Mouse (Mus musculus): ENCODE measurements around the gene Gmip. TPM values are rescaled to one million over a fixed set of nuclear protein-coding genes. Genes with fewer than 3 reads are reported as not detected.

Gene Gmip
- polyA plus RNA-seq, 1 experiment, result 5.7 TPM

DNA sequence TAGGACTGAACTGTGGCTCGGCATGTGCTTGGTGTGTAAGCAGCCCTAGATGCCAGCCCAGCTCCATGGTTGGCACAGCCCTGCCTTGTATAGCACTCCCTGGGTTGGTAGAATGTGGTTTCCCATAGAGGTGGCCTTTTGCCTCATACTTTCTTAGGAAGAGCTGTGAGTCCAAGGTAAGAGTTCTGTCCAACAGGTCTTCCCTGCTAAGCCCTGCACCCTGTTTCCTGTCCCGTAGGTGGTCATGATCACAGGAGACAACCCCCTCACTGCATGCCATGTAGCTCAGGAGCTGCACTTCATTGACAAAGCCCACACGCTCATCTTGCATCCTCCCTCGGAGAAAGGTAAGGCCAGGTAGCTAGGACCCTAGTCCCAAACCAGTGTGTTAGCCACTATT is 6.7 kb upstream of the Gmip start:
- H3K36me3 ChIP-seq (ENCODE audit: control insufficient read depth, insufficient read depth), result peaks cover 3% of the 10 kb centered on the region
- no peak for TF ChIP-seq TCF3 (IDR thresholded peaks at IDR 0.05; ENCODE audit: insufficient read length, low read depth)
- no peak for TF ChIP-seq REST (IDR thresholded peaks at IDR 0.05; ENCODE audit: insufficient read depth, insufficient read length)
- no peak for TF ChIP-seq TCF12 (IDR thresholded peaks at IDR 0.05; ENCODE audit: insufficient read depth, poor library complexity, severe bottlenecking)
- H3K79me2 ChIP-seq (ENCODE audit: control insufficient read depth, insufficient read depth), result no peaks in the 10 kb centered on the region
- H3K27me3 ChIP-seq (ENCODE audit: control insufficient read depth, insufficient read depth, insufficient read length), result no peaks in the 10 kb centered on the region
- H3ac ChIP-seq (ENCODE audit: control insufficient read depth, insufficient read length), result no peak overlapping the region
- H3K4me3 ChIP-seq, result no peak overlapping the region
- H3K4me2 ChIP-seq (ENCODE audit: low read depth), result no peak overlapping the region

DNA sequence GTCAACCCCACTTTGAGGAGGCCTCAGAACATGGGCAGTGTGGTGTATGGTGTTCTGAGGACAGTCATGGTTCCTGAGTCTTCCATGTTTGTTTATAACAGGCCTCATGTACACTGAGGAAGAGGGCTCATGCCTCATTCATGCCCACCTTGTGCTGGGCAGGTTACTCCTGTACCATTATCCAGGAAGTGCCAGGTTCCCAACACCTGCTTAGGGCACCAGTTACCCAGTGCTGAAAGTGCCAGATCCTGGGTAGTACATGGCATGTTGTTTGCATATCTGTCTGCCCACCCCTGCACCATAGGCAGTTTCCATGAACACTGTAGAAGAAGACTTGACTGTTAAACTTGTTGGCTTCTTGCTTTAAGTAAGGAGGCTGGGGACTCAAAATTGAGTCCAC is 6.3 kb upstream of the Gmip start:
- Histone ChIP-seq H3K27me3 (ENCODE audit: control insufficient read depth, insufficient read depth, insufficient read length) (no peaks in the 10 kb centered on the region), H3K4me2 (ENCODE audit: low read depth) (no peak overlapping the region), H3K4me3 (no peak overlapping the region), H3ac (ENCODE audit: control insufficient read depth, insufficient read length) (no peak overlapping the region), H3K36me3 (ENCODE audit: control insufficient read depth, insufficient read depth) (peaks cover 3% of the 10 kb centered on the region), H3K79me2 (ENCODE audit: control insufficient read depth, insufficient read depth) (no peaks in the 10 kb centered on the region)
- TF ChIP-seq MAX (IDR thresholded peaks at IDR 0.05; ENCODE audit: low read depth) (no peak), TCF12 (IDR thresholded peaks at IDR 0.05; ENCODE audit: insufficient read depth, poor library complexity, severe bottlenecking) (no peak), MYOG (IDR thresholded peaks at IDR 0.05; ENCODE audit: control insufficient read depth in 1 of 3, insufficient read depth in 1 of 3, insufficient read length in 2 of 3, low read depth in 2 of 3) (no peak), CEBPB (IDR thresholded peaks at IDR 0.05; ENCODE audit: insufficient read depth, poor library complexity, severe bottlenecking) (no peak), TCF3 (IDR thresholded peaks at IDR 0.05; ENCODE audit: insufficient read length, low read depth) (no peak), REST (IDR thresholded peaks at IDR 0.05; ENCODE audit: insufficient read depth, insufficient read length) (no peak), POLR2AphosphoS2 (IDR thresholded peaks at IDR 0.05; ENCODE audit: insufficient read length, low read depth) (no peak)

DNA sequence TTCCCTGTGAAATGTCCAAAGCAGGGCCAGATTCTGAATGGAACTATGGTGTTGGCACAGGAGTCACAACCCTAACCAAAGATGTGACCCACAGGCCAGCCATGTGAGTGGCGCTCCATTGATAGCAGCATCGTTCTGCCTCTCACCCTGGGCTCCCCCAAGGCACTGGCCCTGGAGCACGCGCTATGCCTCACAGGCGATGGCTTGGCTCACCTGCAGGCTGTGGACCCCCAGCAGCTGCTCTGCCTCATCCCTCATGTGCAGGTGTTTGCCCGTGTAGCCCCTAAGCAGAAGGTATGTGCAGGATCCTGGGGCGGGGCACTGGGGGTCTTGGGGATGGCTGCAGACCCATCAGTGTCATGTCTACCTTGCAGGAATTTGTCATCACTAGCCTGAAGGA is 5.1 kb upstream of the Gmip start:
- peaks cover 3% of the 10 kb centered on the region for H3K36me3 ChIP-seq (ENCODE audit: control insufficient read depth, insufficient read depth)

DNA sequence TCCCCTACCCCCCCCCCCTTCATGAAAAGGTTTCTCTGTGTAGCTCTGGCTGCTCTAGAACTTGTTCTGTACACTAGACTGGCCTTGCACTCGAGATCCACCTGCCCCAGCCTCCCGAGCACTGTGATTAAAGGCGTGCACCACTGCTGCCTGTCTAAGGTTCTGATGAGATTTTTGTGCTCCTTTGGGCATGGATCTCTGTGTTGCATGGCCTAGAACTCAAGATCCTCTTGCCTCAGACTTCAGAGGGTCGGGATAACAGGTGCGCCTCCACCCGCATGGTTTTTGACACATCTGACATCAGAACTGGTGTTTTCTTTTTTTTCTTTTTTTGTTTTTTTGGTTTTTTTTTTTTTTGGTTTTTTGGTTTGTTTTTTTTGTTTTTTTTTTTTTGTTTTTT is 3.9 kb upstream of the Gmip start:
- Histone ChIP-seq H3ac (ENCODE audit: control insufficient read depth, insufficient read length) (no peak overlapping the region), H3K79me2 (ENCODE audit: control insufficient read depth, insufficient read depth) (no peaks in the 10 kb centered on the region), H3K36me3 (ENCODE audit: control insufficient read depth, insufficient read depth) (peaks cover 3% of the 10 kb centered on the region), H3K27me3 (ENCODE audit: control insufficient read depth, insufficient read depth, insufficient read length) (no peaks in the 10 kb centered on the region), H3K4me3 (no peak overlapping the region), H3K4me2 (ENCODE audit: low read depth) (no peak overlapping the region)
- TF ChIP-seq SRF (IDR thresholded peaks at IDR 0.05; ENCODE audit: control insufficient read depth, insufficient read length, low read depth) (no peak), USF1 (IDR thresholded peaks at IDR 0.05; ENCODE audit: low read depth) (no peak), MYOG (IDR thresholded peaks at IDR 0.05; ENCODE audit: control insufficient read depth in 1 of 3, insufficient read depth in 1 of 3, insufficient read length in 2 of 3, low read depth in 2 of 3) (no peak), TCF12 (IDR thresholded peaks at IDR 0.05; ENCODE audit: insufficient read depth, poor library complexity, severe bottlenecking) (no peak), REST (IDR thresholded peaks at IDR 0.05; ENCODE audit: insufficient read depth, insufficient read length) (no peak), CEBPB (IDR thresholded peaks at IDR 0.05; ENCODE audit: insufficient read depth, poor library complexity, severe bottlenecking) (no peak), MAX (IDR thresholded peaks at IDR 0.05; ENCODE audit: low read depth) (no peak), TCF3 (IDR thresholded peaks at IDR 0.05; ENCODE audit: insufficient read length, low read depth) (no peak), POLR2A (IDR thresholded peaks at IDR 0.05; ENCODE audit: insufficient read length, low read depth) (no peak), MYOD1 (IDR thresholded peaks at IDR 0.05; ENCODE audit: control insufficient read depth in 1 of 3, insufficient read length in 2 of 3, low read depth in 2 of 3) (no peak), POLR2AphosphoS2 (IDR thresholded peaks at IDR 0.05; ENCODE audit: insufficient read length, low read depth) (no peak)

More for the DNA sequence above, 5.1 kb upstream of the Gmip start:
- H3K4me2 ChIP-seq (ENCODE audit: low read depth), result no peak overlapping the region
- TF ChIP-seq MYOD1 (IDR thresholded peaks at IDR 0.05; ENCODE audit: control insufficient read depth in 1 of 3, insufficient read length in 2 of 3, low read depth in 2 of 3), result no peak
- TF ChIP-seq POLR2AphosphoS2 (IDR thresholded peaks at IDR 0.05; ENCODE audit: insufficient read length, low read depth), result peak; percentile 37
- no peaks in the 10 kb centered on the region for H3K79me2 ChIP-seq (ENCODE audit: control insufficient read depth, insufficient read depth)
- no peak overlapping the region for H3ac ChIP-seq (ENCODE audit: control insufficient read depth, insufficient read length)
- H3K4me3 ChIP-seq, result no peak overlapping the region
- no peaks in the 10 kb centered on the region for H3K27me3 ChIP-seq (ENCODE audit: control insufficient read depth, insufficient read depth, insufficient read length)

DNA sequence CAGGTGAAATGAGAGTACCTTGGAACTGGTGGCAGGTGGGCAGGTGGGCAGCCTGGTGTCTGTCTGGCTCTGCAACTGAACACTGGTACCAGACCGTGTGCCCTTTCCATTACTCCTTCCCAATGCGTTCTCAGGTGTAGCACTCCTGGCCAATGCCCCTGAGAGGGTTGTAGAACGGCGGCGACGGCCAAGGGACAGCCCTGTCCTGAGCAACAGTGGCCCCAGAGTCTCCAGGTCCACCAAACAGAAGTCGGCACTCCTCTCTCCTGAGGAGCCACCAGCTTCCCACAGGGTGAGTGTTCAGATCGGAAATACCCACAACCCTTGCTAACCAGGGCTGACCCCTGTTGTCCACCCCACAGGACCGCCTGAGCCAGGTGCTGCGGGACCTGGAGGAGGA is 3.4 kb upstream of the Gmip start:
- TF ChIP-seq MYOG (IDR thresholded peaks at IDR 0.05; ENCODE audit: control insufficient read depth in 1 of 3, insufficient read depth in 1 of 3, insufficient read length in 2 of 3, low read depth in 2 of 3) (no peak), TCF12 (IDR thresholded peaks at IDR 0.05; ENCODE audit: insufficient read depth, poor library complexity, severe bottlenecking) (no peak), CEBPB (IDR thresholded peaks at IDR 0.05; ENCODE audit: insufficient read depth, poor library complexity, severe bottlenecking) (no peak), POLR2AphosphoS2 (IDR thresholded peaks at IDR 0.05; ENCODE audit: insufficient read length, low read depth) (no peak), POLR2A (IDR thresholded peaks at IDR 0.05; ENCODE audit: insufficient read length, low read depth) (no peak), MAX (IDR thresholded peaks at IDR 0.05; ENCODE audit: low read depth) (no peak), MYOD1 (IDR thresholded peaks at IDR 0.05; ENCODE audit: control insufficient read depth in 1 of 3, insufficient read length in 2 of 3, low read depth in 2 of 3) (no peak), SRF (IDR thresholded peaks at IDR 0.05; ENCODE audit: control insufficient read depth, insufficient read length, low read depth) (no peak), USF1 (IDR thresholded peaks at IDR 0.05; ENCODE audit: low read depth) (no peak), E2F4 (IDR thresholded peaks at IDR 0.05; ENCODE audit: insufficient read depth) (no peak), REST (IDR thresholded peaks at IDR 0.05; ENCODE audit: insufficient read depth, insufficient read length) (no peak), TCF3 (IDR thresholded peaks at IDR 0.05; ENCODE audit: insufficient read length, low read depth) (no peak)
- H3K4me2 ChIP-seq (ENCODE audit: low read depth), result no peak overlapping the region
- H3K27me3 ChIP-seq (ENCODE audit: control insufficient read depth, insufficient read depth, insufficient read length), result no peaks in the 10 kb centered on the region
- H3ac ChIP-seq (ENCODE audit: control insufficient read depth, insufficient read length), result no peak overlapping the region
- H3K36me3 ChIP-seq (ENCODE audit: control insufficient read depth, insufficient read depth), result peaks cover 3% of the 10 kb centered on the region
- no peaks in the 10 kb centered on the region for H3K79me2 ChIP-seq (ENCODE audit: control insufficient read depth, insufficient read depth)
- H3K4me3 ChIP-seq, result no peak overlapping the region
